Mouse (Mus musculus): ENCODE measurements around the gene Apol9a. TPM values are rescaled to one million over a fixed set of nuclear protein-coding genes. Genes with fewer than 3 reads are reported as not detected.

Apol9a gene
- total RNA-seq, 2 experiments from 2014 or later = 0.99 TPM; not detected in 1

DNA sequence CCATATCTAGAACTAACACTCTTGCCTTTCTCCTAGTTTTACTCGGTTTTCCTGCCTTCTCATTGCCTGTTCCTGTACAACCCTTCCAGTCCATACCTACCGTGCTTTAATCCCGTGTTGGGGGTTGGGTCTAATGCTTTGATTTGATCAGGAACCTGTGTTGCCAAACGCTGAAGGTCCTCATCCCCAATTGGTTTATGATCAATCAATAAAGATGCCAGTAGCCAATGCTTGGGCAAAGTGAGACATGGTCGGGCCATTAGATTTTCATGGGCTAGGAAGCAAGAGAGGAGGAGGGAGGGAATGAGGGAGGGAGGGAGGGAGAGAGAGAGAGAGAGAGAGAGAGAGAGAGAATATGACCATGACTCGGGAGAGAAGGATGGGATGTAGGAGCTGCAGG lies 29.5 kb downstream of the Apol9a start:
- no peak for ATAC-seq (replicated peaks; ENCODE audit: low FRiP score, low TSS enrichment, poor library complexity, severe bottlenecking)

DNA sequence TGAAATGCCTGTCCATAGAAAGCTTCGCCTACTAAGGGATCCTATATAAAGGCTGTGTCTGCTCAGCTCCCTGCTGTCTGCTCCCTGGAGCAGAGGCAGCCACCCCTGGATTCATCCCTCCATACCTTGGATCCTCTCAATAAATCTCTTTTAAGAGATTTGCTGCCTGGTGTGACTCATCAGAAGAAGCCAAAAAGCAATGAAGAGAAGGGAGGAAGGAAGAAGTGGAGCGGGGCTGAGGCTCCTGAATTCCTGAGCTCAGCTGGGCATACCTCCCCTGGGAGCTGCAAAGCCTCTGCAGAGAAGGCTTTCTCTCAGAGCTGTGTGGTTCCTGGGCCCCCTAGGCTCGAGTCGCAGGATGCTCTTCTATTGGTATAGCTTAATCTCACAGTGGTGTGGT lies 31.0 kb downstream of the Apol9a start:
- ATAC-seq (replicated peaks; ENCODE audit: low FRiP score, low TSS enrichment, poor library complexity, severe bottlenecking) = no peak

DNA sequence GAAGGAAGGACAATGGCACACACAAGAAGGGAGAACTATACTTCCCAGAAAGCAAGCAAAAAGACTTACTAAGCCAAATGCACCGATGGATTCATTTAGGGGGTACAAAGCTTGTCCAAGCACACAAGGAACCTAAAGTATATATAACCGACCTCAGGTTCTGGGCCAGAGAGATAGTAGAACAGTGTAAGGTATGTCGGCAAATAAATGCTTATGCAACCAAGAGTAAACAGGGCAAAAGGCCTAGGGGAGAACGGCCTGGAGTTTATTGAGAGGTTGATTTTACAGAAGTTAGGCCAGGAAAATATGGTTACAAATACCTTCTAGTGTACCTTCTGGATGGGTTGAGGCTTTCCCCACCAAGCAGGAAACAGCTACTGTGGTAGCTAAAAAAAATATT lies 33.5 kb downstream of the Apol9a start:
- ATAC-seq (replicated peaks; ENCODE audit: low FRiP score, low TSS enrichment, poor library complexity, severe bottlenecking) = no peak

DNA sequence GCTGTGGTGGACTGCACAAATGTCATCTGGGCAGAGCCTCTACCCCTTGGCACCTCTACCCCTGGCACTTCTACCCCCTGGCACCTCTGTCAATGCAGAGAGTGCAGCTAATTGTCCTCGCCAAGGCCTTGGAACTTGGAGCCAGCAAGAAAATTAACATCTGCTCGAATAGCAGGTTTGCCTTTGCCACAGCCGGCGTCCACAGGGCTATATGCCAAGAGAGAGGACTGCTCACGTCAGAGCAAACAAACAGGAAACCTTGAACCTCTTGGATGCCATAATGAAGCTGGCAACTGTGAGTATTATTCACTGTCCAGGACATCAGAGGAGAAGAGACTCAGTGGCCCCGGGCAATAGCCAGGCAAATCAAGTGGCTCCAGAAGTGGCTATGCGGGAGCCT lies 34.0 kb downstream of the Apol9a start:
- ATAC-seq (replicated peaks; ENCODE audit: low FRiP score, low TSS enrichment, poor library complexity, severe bottlenecking) = no peak

DNA sequence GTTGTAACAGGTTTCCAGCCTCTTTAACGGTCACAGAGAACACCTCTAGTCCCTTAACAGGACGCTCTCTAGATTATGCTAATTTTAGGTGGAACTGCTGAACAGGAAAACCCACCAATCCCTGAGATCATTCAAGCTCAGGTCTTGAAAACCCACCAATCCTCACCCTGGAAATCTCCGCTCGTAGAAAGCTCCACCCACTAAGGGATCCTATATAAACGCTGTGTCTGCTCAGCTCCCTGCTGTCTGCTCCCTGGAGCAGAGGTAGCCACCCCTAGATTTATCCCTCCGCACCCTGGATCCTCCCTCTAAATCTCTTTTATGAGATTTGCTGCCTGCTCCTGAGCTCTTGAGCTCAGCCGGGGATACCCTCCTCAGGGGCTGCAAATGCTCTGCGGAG lies 40.3 kb downstream of the Apol9a start:
- ATAC-seq (replicated peaks; ENCODE audit: low FRiP score, low TSS enrichment, poor library complexity, severe bottlenecking) = no peak

DNA sequence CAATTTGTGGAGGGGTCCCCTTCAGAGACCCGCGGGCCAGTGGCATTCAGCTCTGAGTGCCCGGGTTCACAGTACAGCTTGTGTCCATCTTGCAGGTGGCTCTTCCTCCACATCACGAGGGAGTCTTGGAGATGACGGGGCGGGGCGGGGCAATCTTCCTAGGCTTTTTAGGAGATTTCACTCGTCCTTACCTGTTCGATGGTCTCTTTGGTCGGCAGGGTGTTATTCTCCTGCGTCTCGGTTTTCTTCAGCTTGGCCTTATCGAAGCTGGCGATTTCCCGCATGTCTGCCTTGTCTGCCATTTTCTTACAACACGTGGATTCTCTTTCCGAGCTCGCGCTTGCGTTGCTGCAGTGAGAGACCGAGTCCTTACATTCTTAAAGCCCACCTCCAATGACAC lies 41.0 kb downstream of the Apol9a start:
- ATAC-seq (replicated peaks; ENCODE audit: low FRiP score, low TSS enrichment, poor library complexity, severe bottlenecking) = no peak

DNA sequence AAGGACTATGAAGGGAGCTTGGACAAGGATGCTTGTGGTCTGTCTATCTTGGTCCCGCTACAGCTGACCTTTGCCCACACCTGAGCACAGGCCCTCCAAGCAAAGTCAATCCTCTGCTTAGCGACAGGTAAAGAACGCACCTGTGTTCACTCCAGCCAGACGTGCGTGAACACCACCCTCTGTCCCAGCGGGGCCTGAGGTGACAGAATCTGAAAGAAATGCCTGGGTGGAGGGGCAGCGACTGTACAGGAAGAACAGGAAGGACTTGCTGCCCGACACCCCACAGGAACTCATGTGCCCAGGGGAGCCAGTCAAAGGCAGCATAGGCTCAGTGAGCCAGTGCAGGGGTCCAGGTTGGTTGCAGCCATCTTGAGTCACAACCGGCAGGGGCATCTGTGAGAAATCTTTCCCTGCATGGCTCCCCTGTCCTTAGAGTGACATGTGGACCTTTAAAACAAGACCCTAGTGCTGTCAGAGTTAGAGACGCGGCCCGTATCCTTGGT lies 42.1 kb downstream of the Apol9a start:
- ATAC-seq (replicated peaks; ENCODE audit: low FRiP score, low TSS enrichment, poor library complexity, severe bottlenecking) = no peak

DNA sequence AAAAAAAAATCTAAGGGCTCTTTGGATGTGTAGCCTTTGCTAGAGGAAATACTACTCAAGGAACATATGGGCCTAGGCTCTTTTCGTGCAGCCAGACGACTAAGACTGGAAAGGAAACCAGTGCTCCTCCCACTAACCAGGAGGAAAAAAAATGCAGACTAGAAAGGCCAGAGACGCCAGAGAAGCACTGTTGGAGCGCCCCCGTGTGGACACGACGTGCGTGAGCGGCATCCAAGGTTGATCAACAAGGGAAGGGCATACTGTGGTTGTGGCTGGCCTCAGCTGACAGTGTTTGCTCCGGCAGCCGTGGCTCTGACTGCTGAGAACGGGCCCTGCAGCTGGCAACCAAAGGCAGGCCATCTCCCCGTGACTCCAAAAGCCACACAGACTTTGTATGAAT lies 42.8 kb downstream of the Apol9a start:
- peak; percentile 82 for ATAC-seq (replicated peaks; ENCODE audit: low FRiP score, low TSS enrichment, poor library complexity, severe bottlenecking)

DNA sequence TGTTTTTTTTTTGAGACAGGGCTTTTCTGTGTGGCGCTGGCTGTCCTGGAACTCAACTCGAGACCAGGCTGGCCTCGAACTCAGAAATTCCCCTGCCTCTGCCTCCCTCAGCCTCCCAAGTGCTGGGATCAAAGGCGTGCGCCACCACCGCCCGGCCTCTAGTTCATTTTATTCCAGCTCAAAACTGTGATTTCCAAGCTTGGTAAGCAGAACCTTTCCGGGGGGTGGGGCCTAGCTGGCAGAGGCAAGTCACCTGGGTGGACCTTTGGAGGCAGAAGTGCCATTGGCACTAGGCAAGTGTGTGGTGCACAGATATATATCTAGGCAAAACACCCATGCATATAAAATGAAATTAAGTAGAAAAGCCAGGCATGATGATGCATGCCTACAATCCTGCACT lies 43.4 kb downstream of the Apol9a start:
- ATAC-seq (replicated peaks; ENCODE audit: low FRiP score, low TSS enrichment, poor library complexity, severe bottlenecking) = no peak

DNA sequence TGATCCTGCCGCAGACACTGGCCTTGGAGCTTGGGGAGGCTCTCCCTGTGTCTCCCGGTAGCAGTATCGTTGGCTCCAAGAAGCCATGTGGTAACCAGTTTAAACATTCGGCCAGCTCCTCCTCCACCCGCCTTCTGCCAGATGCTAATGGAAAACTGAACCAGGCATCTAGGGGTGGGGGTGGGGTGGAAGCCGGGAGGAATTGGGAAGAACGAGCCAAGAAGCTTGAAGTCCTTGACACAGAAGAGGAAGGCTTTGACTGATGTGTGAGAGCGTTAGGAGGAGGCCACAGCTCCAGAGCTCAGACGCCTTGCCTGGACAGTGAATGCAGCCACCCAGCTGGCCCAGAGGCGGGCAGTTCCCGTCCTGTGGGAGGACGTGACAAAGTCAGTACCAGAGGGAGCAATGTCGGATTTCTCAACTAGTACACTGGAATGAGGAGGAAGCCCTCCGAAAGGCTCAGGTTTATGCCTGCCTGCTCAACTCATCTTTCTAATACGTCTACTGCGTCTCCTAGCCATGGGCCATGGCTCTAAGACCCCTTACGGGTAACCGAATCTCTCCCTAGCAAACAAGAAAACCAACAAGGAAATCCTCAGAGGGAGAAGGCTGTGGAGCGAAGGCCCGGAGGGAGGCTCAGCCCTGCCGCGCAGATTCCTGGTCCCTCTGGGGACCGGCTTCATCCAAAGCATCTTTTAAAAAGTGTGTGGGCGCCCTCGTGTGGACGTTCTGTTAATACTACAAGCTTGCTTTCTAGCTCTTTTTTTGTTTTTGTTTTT lies 44.0 kb downstream of the Apol9a start:
- peak; percentile 53; the same call in 1 of the 2 replicates for ATAC-seq (replicated peaks; ENCODE audit: low FRiP score, low TSS enrichment, poor library complexity, severe bottlenecking)

DNA sequence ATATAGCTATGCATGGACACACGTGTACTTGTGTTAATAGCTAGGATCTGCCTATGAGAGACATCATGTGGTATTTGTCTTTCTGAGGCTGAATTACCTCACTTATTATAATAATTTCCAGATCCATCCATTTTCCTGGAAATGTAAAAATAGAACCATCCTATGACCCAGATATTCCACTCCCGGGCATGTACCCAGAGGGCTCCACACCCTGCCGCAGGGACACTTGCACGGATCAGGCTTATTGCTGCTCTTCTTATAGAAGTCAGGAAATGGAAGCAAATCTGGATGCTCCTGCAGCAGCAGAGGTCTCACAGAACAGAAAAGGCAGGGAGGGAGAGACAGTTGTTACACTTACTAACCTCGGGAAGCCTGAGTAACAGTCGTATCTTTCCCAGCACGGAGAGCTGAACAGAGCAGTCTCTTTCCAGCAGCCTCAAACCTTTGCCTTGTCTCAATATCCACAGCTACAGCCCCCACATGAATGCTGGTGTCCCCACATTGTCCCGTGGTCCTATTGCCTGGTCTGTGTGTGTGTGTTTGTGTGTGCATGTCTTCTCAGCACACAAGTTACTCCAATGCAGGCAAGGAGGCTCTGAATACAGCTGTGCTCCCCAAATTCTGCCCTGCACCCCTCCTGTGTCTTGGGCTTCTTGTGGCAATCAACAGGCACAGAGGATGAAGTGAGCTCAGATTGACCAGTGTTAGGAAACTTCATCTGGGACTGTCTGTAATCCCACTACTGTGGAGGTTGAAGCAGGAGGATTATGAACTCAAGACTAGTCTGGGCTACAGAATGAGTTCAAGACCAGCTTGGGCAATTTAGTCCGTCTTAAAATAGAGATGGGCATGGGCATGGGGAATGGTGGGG lies 45.0 kb downstream of the Apol9a start:
- ATAC-seq (replicated peaks; ENCODE audit: low FRiP score, low TSS enrichment, poor library complexity, severe bottlenecking) = no peak

DNA sequence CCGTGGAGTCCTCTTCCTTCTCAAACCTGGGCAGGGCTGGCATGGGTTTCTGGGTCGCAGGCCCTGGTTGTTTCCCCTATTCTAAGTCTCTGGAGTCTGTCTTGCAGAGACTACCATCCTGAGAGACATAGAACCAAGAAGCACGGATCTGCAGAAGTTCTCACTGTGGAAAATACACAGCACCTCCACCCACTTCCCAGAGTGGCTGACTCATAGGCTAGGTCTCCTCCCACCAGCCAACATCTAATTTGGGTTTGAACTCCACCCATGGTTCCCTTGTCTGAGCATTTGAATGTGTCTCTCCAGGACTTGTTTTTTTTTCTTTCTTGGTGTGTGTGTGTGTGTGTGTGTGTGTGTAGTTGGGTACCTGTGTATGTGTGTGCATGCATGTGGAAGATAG lies 46.9 kb downstream of the Apol9a start:
- ATAC-seq (replicated peaks; ENCODE audit: low FRiP score, low TSS enrichment, poor library complexity, severe bottlenecking) = no peak

DNA sequence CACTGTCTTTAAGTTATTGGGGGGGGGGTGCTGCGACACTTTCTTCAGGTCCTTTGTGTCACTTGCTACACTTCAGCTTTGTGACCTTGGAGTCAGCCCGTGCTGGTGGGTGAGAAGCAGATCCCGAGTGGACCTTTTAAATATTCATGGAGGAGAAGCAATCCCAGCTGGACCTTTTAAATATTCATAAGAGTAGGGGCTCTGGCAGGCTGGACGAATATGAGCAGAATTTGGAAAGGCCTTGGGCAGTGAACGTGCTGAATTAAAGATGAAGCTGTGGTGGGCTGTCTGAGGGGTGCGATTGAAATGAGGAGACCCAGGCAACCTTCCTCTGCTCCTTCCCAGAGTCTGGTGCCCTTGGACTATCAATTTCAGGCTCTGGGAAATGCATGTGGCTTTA lies 47.4 kb downstream of the Apol9a start:
- ATAC-seq (replicated peaks; ENCODE audit: low FRiP score, low TSS enrichment, poor library complexity, severe bottlenecking) = no peak

DNA sequence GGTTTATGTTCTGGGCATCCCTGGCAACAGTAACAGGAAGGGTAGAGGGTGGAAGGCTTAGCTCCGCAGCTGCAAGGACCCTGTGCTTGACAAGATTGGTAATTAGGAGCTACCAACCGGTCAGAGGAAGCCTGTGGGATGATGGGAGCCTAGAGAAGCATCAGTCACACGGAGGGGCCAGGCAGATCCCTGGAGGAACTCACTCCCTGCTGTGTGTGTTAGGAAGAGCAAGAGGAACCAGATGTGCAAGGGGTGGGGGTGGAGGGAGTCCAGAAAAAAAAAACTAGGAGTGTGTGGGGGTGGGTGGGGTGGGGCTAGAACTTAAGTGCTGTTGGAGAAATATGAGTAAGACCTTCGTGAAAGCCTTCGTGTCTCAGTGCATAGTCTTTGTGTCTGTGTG lies 48.0 kb downstream of the Apol9a start:
- ATAC-seq (replicated peaks; ENCODE audit: low FRiP score, low TSS enrichment, poor library complexity, severe bottlenecking) = no peak

DNA sequence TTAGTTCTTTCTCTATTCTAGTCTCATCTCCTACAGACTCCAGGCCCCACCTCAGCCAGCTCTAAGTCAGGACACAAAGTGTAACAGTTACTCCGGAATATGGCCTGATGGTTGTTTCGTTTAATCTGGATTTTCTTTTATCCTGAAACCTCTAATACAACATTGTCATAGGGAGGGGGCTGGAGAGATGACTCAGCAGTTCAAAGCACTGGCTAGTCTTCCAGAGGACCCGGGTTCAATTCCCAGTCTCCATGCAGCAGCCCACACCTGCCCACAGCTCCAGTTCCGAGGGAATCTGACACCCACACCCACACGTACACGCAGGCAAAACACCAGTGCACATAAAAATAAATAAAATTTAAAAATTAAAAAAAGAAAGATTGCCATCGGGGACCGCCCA lies 51.0 kb downstream of the Apol9a start:
- ATAC-seq (replicated peaks; ENCODE audit: low FRiP score, low TSS enrichment, poor library complexity, severe bottlenecking) = no peak

DNA sequence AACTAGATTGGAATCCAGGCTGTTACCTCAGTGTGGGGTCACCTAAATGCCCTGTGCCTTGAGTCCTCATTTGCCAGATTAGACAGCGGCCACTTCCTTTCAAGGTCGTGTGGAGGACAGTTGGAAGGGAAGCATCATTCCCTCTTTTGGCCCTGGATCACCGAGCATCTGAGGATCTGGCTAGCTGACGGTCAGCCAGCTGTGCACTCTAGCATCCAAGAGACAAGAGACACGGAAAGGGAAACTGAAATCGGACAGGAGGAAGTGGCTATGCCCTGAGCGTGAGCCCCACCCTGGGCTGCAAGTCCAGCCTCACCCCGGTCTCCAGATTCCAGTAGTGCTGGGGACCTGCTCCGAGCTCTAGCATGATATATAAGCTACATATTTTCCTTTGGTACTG lies 51.4 kb downstream of the Apol9a start:
- ATAC-seq (replicated peaks; ENCODE audit: low FRiP score, low TSS enrichment, poor library complexity, severe bottlenecking) = no peak

DNA sequence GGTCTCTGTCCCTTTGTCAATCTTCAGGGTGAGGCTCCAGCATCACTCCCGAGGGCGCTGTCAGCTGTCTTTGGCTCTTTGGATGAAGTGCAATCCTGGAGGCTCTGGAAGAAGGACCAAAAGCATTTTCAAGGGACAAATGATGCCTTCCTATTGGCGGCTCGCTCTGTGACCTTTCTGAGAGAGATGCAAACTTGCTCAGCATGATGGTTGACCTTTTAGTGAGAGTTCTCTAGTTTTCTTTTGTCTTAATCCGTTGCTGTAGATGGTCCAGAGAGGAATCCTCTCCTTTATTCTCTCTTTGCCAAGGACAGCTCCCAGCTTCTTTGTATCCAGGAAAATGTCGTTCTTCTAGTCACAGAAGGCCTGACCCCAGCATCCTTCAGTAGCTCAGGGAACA lies 51.9 kb downstream of the Apol9a start:
- ATAC-seq (replicated peaks; ENCODE audit: low FRiP score, low TSS enrichment, poor library complexity, severe bottlenecking) = no peak

DNA sequence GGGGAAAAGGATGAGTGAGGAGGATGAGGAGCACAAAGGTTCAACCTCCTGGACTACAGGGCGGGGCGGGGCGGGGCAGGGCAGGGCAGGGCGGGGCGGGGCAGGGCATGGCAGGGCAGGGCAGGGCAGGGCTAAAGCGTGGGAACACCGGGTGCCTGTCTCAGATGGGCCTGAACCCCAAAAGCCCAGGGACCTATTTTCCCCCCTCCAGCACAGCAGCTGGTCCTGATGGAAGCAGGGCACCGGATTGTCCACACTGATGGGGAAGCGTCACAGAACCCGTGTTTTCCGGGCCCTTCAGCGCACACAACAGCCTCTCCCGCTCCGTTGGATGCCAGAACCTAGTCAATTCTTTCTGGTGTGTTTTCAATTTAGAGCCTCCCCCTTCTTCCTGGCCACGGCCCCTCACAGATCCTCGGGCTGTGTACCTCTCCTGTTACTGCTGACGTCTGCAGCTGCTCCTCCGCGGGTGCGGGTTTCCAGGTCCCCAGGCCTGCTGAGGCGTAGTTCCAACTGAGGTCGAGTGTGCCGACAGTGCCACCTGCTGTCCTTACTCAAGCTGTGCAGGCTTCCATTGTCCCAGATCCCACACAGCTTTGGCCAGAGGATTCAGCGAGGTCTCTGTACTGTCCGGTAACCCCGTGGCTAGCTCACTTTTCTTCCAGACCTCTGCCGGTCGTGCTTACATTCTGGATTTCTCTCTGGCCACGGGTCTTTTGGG lies 52.5 kb downstream of the Apol9a start:
- ATAC-seq (replicated peaks; ENCODE audit: low FRiP score, low TSS enrichment, poor library complexity, severe bottlenecking) = peak; percentile 87

DNA sequence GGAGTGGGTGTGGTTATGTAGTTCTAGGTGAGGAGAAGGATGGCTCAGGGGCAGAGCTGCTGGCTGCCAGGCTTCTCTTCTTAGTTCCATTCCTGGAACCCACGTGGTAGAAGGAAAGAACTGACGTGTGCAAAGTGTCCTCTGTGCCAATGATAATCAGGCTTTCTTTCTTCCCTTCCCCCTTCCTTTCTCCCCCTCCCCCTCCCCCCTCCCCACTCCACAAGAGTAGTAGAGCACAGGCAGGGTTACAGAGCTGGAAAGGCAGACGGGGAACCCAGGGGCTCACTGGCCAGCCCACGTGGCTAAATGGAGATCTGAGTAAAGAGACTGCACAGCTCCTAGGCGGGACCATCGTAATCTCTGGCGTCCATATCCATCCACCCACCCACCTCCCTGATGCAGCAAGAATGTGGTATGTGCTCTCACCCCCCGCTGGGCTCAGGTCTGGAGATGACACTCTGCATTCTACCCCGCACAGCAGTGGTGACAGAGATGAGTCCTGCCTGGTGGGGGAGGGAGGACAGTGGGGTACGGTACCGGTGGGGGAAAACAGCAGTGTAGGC lies 54.6 kb downstream of the Apol9a start:
- ATAC-seq (replicated peaks; ENCODE audit: low FRiP score, low TSS enrichment, poor library complexity, severe bottlenecking) = no peak
